Mouse (Mus musculus) kidney, adult 2 months (tissue): ENCODE measurements around the gene Trmt13. TPM values are rescaled to one million over a fixed set of nuclear protein-coding genes. Genes with fewer than 3 reads are reported as not detected.

Source experiments
- DNase-seq: peaks from one replicate; pipeline ENCODE4 v3.0.0; 2021
- H3K27ac ChIP-seq: fragments of 200-500 bp; 2 replicates; pipeline ENCODE4 v1.5.1; 2012; ENCODE audit warnings: low read depth, low read length, control low read depth, inconsistent platforms; ENCODE audit not compliant: insufficient read depth
- H3K27me3 ChIP-seq: fragments of 200-500 bp; replicated peaks from 2 replicates; pipeline ENCODE4 v1.6.1; 2012; ENCODE audit warnings: mild to moderate bottlenecking, moderate library complexity, low read length, inconsistent platforms; ENCODE audit not compliant: control insufficient read depth, insufficient read depth
- H3K36me3 ChIP-seq: fragments of 200-500 bp; 2 replicates; pipeline ENCODE4 v1.6.1; 2012; ENCODE audit warnings: mild to moderate bottlenecking, moderate library complexity, low read length, inconsistent platforms; ENCODE audit not compliant: control insufficient read depth, insufficient read depth
- H3K4me1 ChIP-seq: fragments of 200-500 bp; 2 replicates; pipeline ENCODE4 v1.6.1; 2011; ENCODE audit warnings: low read length; ENCODE audit not compliant: control insufficient read depth, insufficient read depth
- H3K4me3 ChIP-seq: fragments of 200-500 bp; 2 replicates; pipeline ENCODE4 v1.5.1; 2011; ENCODE audit warnings: mild to moderate bottlenecking, low read depth, low read length, control low read depth; ENCODE audit not compliant: insufficient read depth
- CTCF ChIP-seq: fragments of 200-500 bp; conservative IDR thresholded peaks from 2 replicates; pipeline ENCODE4 v1.5.1; 2011; ENCODE audit warnings: low read depth, mild to moderate bottlenecking, control low read depth, low read length, moderate library complexity, mixed read lengths; ENCODE audit not compliant: insufficient read depth, insufficient read length
- POLR2A ChIP-seq: fragments of 200-500 bp; IDR thresholded peaks from one replicate; pipeline ENCODE4 v1.6.1; 2011; ENCODE audit warnings: low read depth, low read length, control low read depth
- WGBS: fragments of 180-500 bp; shearing (Covaris S2); methylation state at CpG from one replicate; pipeline ENCODE4 v1.1.7; 2018; 5-methylcytosine and 5-hydroxymethylcytosine counted together
- polyA plus RNA-seq: library from polyadenylated mRNA; depleted of rRNA; stranded (reverse); fragments of >200 nt; gene quantifications from 2 replicates; pipeline ENCODE4 v1.2.3, GENCODE M21; 2012

Gene Trmt13
- polyA plus RNA-seq, 1 experiment: 2.8 TPM

DNA sequence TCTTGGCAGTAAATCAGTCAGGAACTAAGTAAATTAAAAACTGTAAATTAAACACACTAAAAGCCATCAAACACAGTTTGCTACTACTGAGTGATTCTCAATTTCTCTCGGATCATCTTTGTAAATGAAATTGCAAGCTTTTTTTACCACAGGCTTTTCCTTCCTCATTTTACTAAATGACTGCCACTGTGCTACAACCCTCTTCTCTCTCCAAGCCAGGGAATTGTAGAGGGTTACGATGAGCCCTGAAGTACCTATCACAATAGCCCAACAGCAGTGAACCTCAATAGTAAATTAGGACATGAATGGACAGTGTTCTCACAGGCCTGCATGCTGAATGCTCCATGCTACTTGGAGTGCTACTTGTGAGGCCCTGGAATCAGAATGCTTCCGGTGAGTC, 19.7 kb upstream of the Trmt13 start:
- Histone ChIP-seq H3K27ac (no peak overlapping the region), H3K4me3 (no peak overlapping the region), H3K27me3 (no peaks in the 10 kb centered on the region), H3K4me1 (no peaks in the 10 kb centered on the region), H3K36me3 (peaks cover 5% of the 10 kb centered on the region; the same call in 1 of the 2 replicates)
- TF ChIP-seq CTCF (no peak), POLR2A (no peak)
- no peak for DNase-seq
- 80% methylated on average over 3 of the region's 3 CpGs for WGBS

DNA sequence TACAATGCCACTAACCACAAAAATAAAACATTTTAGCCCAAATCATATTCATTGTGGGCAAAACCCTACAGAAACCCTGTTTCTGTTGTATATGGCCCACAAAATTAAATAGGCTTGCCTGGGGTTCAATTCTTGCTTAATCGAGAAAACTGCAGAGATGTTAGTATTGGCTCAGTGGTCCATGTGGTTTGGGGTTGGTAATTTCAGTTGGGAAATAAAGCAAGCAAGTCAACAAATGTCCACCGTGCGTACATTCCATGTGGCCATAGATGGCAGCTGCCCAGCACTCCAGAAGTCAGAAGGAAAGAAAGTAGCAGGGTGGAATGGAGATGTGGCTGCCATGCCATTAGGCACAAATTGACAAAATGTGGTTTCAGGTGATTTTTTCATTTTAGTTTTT, 18.6 kb upstream of the Trmt13 start:
- no peak overlapping the region for H3K27ac ChIP-seq
- no peaks in the 10 kb centered on the region for H3K27me3 ChIP-seq
- H3K4me1 ChIP-seq: no peaks in the 10 kb centered on the region
- WGBS: 81% methylated on average over 3 of the region's 3 CpGs
- no peak for TF ChIP-seq CTCF
- TF ChIP-seq POLR2A: no peak
- DNase-seq: no peak
- H3K4me3 ChIP-seq: no peak overlapping the region
- peaks cover 5% of the 10 kb centered on the region; the same call in 1 of the 2 replicates for H3K36me3 ChIP-seq

DNA sequence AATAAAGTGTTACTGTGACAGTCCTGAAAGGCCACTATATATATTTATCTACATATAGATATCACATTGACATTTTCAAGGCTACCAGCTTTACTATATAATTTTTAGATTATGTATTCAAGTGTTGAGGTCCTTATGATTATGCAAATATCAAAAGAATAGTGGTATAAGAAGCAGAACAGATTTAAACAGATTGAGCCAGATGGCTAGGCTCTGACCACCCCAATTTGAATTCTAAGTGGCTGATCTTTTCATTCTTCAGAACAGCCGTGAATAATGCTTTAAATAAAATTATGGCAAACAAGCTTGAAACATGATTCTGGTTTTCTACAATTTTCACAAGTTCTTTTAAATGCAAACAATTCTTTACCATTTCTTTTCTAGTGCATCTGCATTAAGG, 17.1 kb upstream of the Trmt13 start:
- H3K36me3 ChIP-seq: peaks cover 5% of the 10 kb centered on the region; the same call in 1 of the 2 replicates

DNA sequence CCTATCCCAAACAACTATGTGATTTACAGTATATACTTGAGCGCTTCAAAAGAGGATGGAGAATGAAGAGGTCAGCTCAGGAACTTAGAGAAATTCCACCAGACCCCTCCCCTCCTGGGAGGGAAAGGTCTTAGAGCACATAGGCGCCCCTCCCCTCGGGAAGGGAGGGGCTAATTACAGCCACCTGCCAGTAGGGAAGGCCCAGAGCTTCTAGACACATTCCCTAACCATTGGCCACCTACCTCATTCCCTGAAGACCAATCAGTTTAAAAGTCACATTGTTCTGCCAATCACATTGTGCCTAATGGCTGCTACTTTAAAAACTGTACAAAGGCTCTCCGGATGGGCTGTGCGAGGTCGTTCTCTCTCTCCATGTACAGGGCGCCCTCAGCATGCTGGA, 8.3 kb upstream of the Trmt13 start:
- no peak for DNase-seq
- H3K36me3 ChIP-seq: no peaks in the 10 kb centered on the region
- 95% methylated on average over 7 of the region's 7 CpGs for WGBS
- TF ChIP-seq CTCF: no peak
- no peak for TF ChIP-seq POLR2A
- H3K27me3 ChIP-seq: no peaks in the 10 kb centered on the region
- H3K4me3 ChIP-seq: no peak overlapping the region
- H3K27ac ChIP-seq: no peak overlapping the region
- no peaks in the 10 kb centered on the region for H3K4me1 ChIP-seq

More for the DNA sequence above, 17.1 kb upstream of the Trmt13 start:
- Histone ChIP-seq H3K4me3 (no peak overlapping the region), H3K27me3 (no peaks in the 10 kb centered on the region), H3K4me1 (no peaks in the 10 kb centered on the region), H3K27ac (no peak overlapping the region)
- 77% methylated on average over 1 of the region's 1 CpGs for WGBS
- no peak for TF ChIP-seq CTCF
- no peak for TF ChIP-seq POLR2A
- no peak for DNase-seq

DNA sequence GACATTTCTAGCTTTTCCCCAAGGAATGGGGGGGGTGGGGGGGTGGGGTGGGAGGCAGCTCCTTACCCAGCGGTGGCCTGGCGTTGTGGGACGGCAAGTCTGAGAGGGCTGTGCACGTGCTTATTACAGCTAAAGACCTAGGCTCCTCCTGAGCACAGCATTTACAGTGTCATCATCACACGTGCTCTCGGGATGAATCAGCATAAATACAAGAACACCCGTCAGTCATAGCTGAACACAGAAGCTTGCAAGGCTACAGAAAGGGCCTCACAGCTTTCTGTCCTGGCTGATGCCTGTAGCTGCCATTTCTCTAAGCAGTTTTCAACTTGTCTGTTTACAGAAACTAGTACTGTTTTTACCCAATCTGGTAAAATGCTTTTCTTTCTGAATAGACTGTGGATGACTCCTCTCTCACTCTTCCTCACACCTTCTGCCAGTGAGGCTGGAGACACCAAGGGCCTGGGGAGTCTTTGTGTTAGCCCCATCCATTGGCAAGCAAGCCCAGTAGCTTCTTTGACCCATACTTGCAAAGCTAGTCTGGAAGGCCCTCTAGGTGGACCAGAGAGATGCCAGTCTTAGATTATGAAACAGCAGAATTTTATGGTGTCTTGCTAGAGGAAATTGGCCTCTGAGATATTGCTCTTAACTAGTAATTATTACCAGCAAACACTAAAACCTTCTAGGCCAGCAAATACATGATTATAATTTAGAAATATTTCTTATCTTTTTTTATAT, 6.4 kb upstream of the Trmt13 start:
- no peak overlapping the region for H3K27ac ChIP-seq
- no peak overlapping the region for H3K4me3 ChIP-seq
- no peaks in the 10 kb centered on the region for H3K36me3 ChIP-seq
- H3K4me1 ChIP-seq: no peaks in the 10 kb centered on the region
- no peaks in the 10 kb centered on the region for H3K27me3 ChIP-seq
- no peak for TF ChIP-seq CTCF
- no peak for TF ChIP-seq POLR2A
- 90% methylated on average over 7 of the region's 7 CpGs for WGBS
- no peak for DNase-seq

DNA sequence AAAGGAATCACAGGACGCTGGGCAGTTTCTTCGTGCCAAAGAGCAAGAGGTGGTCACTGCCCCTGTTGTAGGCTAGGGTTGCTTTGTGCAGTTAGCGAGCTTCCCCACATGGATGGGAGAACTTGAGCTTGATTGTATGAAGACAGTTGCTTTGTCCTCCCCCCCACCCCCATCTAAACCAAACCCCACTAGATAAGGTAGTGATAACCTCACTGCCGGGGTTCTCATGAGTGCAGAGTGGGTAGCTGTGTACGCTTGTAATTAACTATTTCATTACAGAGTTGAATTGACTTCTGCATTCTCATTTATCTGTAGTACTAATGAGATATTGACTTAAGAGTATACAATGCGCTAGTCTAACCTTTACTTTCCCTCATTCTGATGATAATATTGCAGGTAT, 4.5 kb upstream of the Trmt13 start:
- Histone ChIP-seq H3K27me3 (no peaks in the 10 kb centered on the region), H3K27ac (no peak overlapping the region), H3K36me3 (no peaks in the 10 kb centered on the region), H3K4me3 (no peak overlapping the region), H3K4me1 (no peaks in the 10 kb centered on the region)
- no peak for TF ChIP-seq CTCF
- WGBS: 80% methylated on average over 6 of the region's 6 CpGs
- DNase-seq: no peak

DNA sequence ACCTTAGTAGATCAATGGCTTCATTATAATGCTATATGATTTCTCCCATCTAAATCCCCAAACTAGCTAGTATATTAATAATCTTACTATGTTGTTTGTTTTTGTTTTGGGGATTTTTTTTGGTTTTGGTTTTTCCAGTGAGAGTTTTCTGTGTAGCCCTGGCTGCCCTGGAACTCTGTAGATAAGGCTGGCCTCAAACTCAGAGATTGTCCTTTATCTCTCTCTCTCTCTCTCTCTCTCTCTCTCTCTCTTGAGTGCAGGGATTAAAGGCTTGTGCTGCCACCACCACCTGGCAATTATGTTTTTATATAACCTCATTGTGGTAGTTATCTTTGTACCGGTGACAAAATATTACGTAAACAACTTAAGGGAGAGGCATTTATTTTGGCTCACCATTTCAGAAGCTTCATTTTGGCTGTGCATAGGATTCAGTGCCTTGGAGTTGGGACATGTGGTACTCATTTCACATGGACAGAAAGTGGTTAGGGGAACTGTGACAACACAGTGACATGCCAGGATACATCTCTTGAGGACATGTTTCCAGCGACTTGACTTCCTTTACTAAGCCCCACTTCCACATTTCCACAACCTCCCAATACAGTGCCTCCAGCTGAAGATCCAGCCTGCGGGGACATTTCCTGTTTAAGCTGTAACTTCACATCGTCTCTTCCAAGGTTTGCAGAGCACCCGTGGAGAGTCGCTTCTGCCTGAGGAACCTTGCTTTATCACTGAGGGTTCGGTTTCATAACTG, 1.1 kb upstream of the Trmt13 start:
- TF ChIP-seq POLR2A: no peak
- no peak for TF ChIP-seq CTCF
- Histone ChIP-seq H3K4me1 (no peaks in the 10 kb centered on the region), H3K36me3 (no peaks in the 10 kb centered on the region), H3K27ac (no peak overlapping the region), H3K4me3 (no peak overlapping the region), H3K27me3 (no peaks in the 10 kb centered on the region)
- WGBS: 85% methylated on average over 8 of the region's 8 CpGs
- no peak for DNase-seq
